Mouse (Mus musculus) bone marrow, adult 2 months (tissue): ENCODE data around the gene Il2rb. TPM values are rescaled to one million over a fixed set of nuclear protein-coding genes. Genes with fewer than 3 reads are reported as not detected.

Experiments
- H3K27ac ChIP-seq: fragments of 200-500 bp; 2 replicates; pipeline ENCODE4 v1.5.1; 2012; ENCODE audit warnings: low read depth, mild to moderate bottlenecking, control low read depth, inconsistent platforms, low read length; ENCODE audit not compliant: control insufficient read depth, poor library complexity, insufficient read depth
- H3K4me1 ChIP-seq: fragments of 200-500 bp; 2 replicates; pipeline ENCODE4 v1.6.1; 2011; ENCODE audit warnings: low read length; ENCODE audit not compliant: control insufficient read depth, insufficient read depth
- H3K4me3 ChIP-seq: fragments of 200-500 bp; replicated peaks from 2 replicates; pipeline ENCODE3; 2011; ENCODE audit warnings: mild to moderate bottlenecking, low read depth, low read length, control low read depth; ENCODE audit not compliant: control insufficient read depth
- CTCF ChIP-seq: fragments of 200-500 bp; IDR thresholded peaks from 2 replicates; pipeline ENCODE4 v1.5.1; 2011; ENCODE audit warnings: low read length, control low read depth; ENCODE audit not compliant: control insufficient read depth, insufficient read depth
- POLR2A ChIP-seq: fragments of 200-500 bp; IDR thresholded peaks from 2 replicates; pipeline ENCODE4 v1.6.1; 2011; ENCODE audit warnings: low read depth, mild to moderate bottlenecking, control low read depth, low read length, borderline replicate concordance; ENCODE audit not compliant: control insufficient read depth
- WGBS: fragments of 180-500 bp; shearing (Covaris S2); methylation state at CpG from one replicate; pipeline ENCODE4 v1.1.7; 2018; 5-methylcytosine and 5-hydroxymethylcytosine counted together
- polyA plus RNA-seq: library from polyadenylated mRNA; stranded (reverse); fragments of >200 nt; gene quantifications from 2 replicates; pipeline ENCODE4 v1.2.4, GENCODE M21; 2011; ENCODE audit warnings: low replicate concordance; ENCODE audit not compliant: missing spikeins, insufficient read depth, insufficient read length

Gene Il2rb
- polyA plus RNA-seq, 1 experiment: 7.6 TPM

- Histone ChIP-seq H3K27ac (no peak overlapping the region), H3K4me1 (no peaks in the 10 kb centered on the region; the same call in 1 of the 2 replicates)
- 88% methylated on average over 14 of the region's 14 CpGs for WGBS
Measured at GRCm38 (mm10) chr15:78513019-78513418, 17.9 kb upstream of the Il2rb start.

GRCm38 (mm10) chr15:78511951-78512350, 16.9 kb upstream of the Il2rb start:
- TF ChIP-seq POLR2A: no peak
- no peak for TF ChIP-seq CTCF
- Histone ChIP-seq H3K27ac (no peak overlapping the region; the same call in 1 of the 2 replicates), H3K4me3 (no peak overlapping the region), H3K4me1 (no peaks in the 10 kb centered on the region; the same call in 1 of the 2 replicates)
- WGBS: 39% methylated on average over 7 of the region's 7 CpGs

More at GRCm38 (mm10) chr15:78513019-78513418, 17.9 kb upstream of the Il2rb start:
- TF ChIP-seq CTCF (no peak), POLR2A (no peak)
- no peak overlapping the region for H3K4me3 ChIP-seq

GRCm38 (mm10) chr15:78510736-78511135, 15.7 kb upstream of the Il2rb start:
- Histone ChIP-seq H3K27ac (no peak overlapping the region), H3K4me3 (no peak overlapping the region), H3K4me1 (no peaks in the 10 kb centered on the region; the same call in 1 of the 2 replicates)
- TF ChIP-seq POLR2A (no peak), CTCF (no peak)
- WGBS: 46% methylated on average over 6 of the region's 6 CpGs

GRCm38 (mm10) chr15:78510121-78510576, 15.1 kb upstream of the Il2rb start:
- H3K4me1 ChIP-seq: no peaks in the 10 kb centered on the region; the same call in 1 of the 2 replicates
- TF ChIP-seq POLR2A (no peak), CTCF (no peak)
- no peak overlapping the region for H3K4me3 ChIP-seq
- 37% methylated on average over 8 of the region's 8 CpGs for WGBS
- no peak overlapping the region for H3K27ac ChIP-seq

- no peaks in the 10 kb centered on the region; the same call in 1 of the 2 replicates for H3K4me1 ChIP-seq
- no peak overlapping the region for H3K4me3 ChIP-seq
- no peak overlapping the region for H3K27ac ChIP-seq
- WGBS: 77% methylated on average over 12 of the region's 12 CpGs
- TF ChIP-seq POLR2A (no peak), CTCF (no peak)
Measured at GRCm38 (mm10) chr15:78509297-78509899, 14.3 kb upstream of the Il2rb start.

- Histone ChIP-seq H3K4me3 (no peak overlapping the region), H3K4me1 (no peaks in the 10 kb centered on the region; the same call in 1 of the 2 replicates), H3K27ac (no peak overlapping the region)
- TF ChIP-seq POLR2A: no peak
- no peak for TF ChIP-seq CTCF
- WGBS: 82% methylated on average over 7 of the region's 7 CpGs
Measured at GRCm38 (mm10) chr15:78508443-78508842, 13.4 kb upstream of the Il2rb start.

- H3K4me3 ChIP-seq: no peak overlapping the region
- WGBS: 75% methylated on average over 3 of the region's 3 CpGs
Measured at GRCm38 (mm10) chr15:78505541-78505940, 10.5 kb upstream of the Il2rb start.

GRCm38 (mm10) chr15:78504816-78505215, 9.7 kb upstream of the Il2rb start:
- Histone ChIP-seq H3K4me1 (no peaks in the 10 kb centered on the region; the same call in 1 of the 2 replicates), H3K27ac (no peak overlapping the region), H3K4me3 (no peak overlapping the region)
- TF ChIP-seq POLR2A (no peak), CTCF (no peak)
- WGBS: 79% methylated on average over 5 of the region's 5 CpGs

More at GRCm38 (mm10) chr15:78505541-78505940, 10.5 kb upstream of the Il2rb start:
- TF ChIP-seq CTCF (no peak), POLR2A (no peak)
- no peak overlapping the region for H3K27ac ChIP-seq
- no peaks in the 10 kb centered on the region; the same call in 1 of the 2 replicates for H3K4me1 ChIP-seq
